Mouse (Mus musculus): ENCODE results near the gene Pnmal1.

DNA sequence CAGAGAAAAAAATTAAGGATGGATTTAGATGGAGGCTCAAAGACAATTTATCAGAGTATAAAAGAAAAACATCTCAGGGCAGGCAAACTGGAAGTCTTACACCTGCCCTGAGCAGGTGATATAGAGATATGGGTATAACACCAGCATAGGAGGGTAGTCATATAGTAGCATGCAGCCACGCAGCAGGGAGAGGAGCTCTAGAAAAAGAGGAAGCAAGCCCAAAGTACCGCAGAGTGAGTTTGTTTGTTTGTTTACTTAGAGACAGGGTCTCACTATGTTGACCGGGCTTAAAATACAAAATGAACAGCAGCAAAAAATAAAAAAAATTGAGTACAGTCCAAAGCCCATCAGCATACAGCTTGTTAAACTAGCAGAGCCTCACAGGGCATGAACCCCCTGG is 11.7 kb downstream of the Pnmal1 start:
- TF ChIP-seq CTCF (IDR thresholded peaks at IDR 0.05; ENCODE audit: borderline replicate concordance, insufficient read depth, low read depth, low read length) (no peak), POLR2A (IDR thresholded peaks at IDR 0.05; ENCODE audit: borderline replicate concordance, insufficient read depth, low read length) (no peak)

Data from cerebellum, adult 2 months (tissue).